Mouse (Mus musculus) embryonic facial prominence, embryonic 13.5 days (tissue): ENCODE measurements around the gene Scrg1. TPM values are rescaled to one million over a fixed set of nuclear protein-coding genes. Genes with fewer than 3 reads are reported as not detected.
"Not testable (repeated sequence)": the region's sequence is repeated elsewhere in the genome, so short reads cannot be mapped to it uniquely, and the experiment has no call there.

ENCODE experiments used
- ATAC-seq: fragments of 200-750 bp; cut with Nextera tagmentation; 2 replicates; pipeline ENCODE4 v1.8.0; 2017; ENCODE audit warnings: low read depth; ENCODE audit not compliant: insufficient number of reproducible peaks, insufficient read depth, low FRiP score, low TSS enrichment
- H3K27ac ChIP-seq: fragments of 300-500 bp; sonication (generic); 2 replicates; pipeline ENCODE4 v1.5.1; 2015; ENCODE audit warnings: moderate library complexity, mild to moderate bottlenecking, inconsistent platforms
- H3K27me3 ChIP-seq: fragments of 300-500 bp; sonication (generic); 2 replicates; pipeline ENCODE4 v1.6.1; 2015; ENCODE audit warnings: mild to moderate bottlenecking, inconsistent platforms
- H3K36me3 ChIP-seq: fragments of 300-500 bp; sonication (generic); 2 replicates; pipeline ENCODE4 v1.6.1; 2015; ENCODE audit warnings: mild to moderate bottlenecking, inconsistent platforms
- H3K4me1 ChIP-seq: fragments of 300-500 bp; sonication (generic); 2 replicates; pipeline ENCODE4 v1.6.1; 2015; ENCODE audit warnings: inconsistent platforms
- H3K4me2 ChIP-seq: fragments of 300-500 bp; sonication (generic); 2 replicates; pipeline ENCODE4 v1.6.1; 2015; ENCODE audit warnings: moderate library complexity, mild to moderate bottlenecking, inconsistent platforms
- H3K4me3 ChIP-seq: fragments of 300-500 bp; sonication (generic); 2 replicates; pipeline ENCODE4 v1.5.1; 2015; ENCODE audit warnings: mild to moderate bottlenecking, inconsistent platforms
- H3K9ac ChIP-seq: fragments of 300-500 bp; sonication (generic); 2 replicates; pipeline ENCODE4 v1.6.1; 2015; ENCODE audit warnings: mild to moderate bottlenecking, inconsistent platforms
- H3K9me3 ChIP-seq: fragments of 300-500 bp; sonication (generic); 2 replicates; pipeline ENCODE4 v1.6.1; 2016; ENCODE audit warnings: inconsistent platforms
- WGBS: fragments of 180-500 bp; shearing (Covaris S2); methylation state at CpG from one replicate; pipeline ENCODE4 v1.1.7; 2015; ENCODE audit warnings: mixed read lengths; 5-methylcytosine and 5-hydroxymethylcytosine counted together
- polyA plus RNA-seq: library from polyadenylated mRNA; unstranded; fragments of >200 nt; fragmentation: Nextera tagmentation; extraction: Ambion mirVana; gene quantifications from 2 replicates; pipeline ENCODE4 v1.2.1, GENCODE M21; 2015

Gene Scrg1
- polyA plus RNA-seq, 1 experiment from 2014 or later = 6.1 TPM

- Histone ChIP-seq H3K4me2 (peak overlapping the region; percentile 76), H3K4me1 (peaks cover 7% of the 10 kb centered on the region)
- no peak for ATAC-seq
These were observed 32.6 kb downstream of the Scrg1 start for GRCm38 (mm10) chr8:57488312-57488765.

DNA sequence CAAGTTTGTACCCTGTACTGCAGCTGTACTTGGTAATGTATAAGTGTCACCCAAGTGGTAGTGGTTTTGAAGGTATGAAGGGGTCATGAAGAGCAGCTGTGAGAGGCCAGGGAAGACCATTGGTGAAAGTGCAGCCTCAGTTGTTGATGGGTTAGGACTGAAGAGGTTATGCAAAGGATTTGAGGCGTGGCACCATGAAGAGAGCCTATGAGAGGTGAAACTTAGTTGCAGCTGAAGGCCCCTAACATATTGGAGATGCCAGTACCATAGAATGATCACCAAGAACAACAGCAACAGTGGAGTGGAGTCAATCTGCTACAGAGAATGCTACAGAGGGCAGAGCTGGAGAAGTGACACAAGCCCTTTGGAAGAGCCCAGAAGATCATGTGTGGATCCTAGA lies 33.6 kb downstream of the Scrg1 start:
- no peak for ATAC-seq
- Histone ChIP-seq H3K9me3 (no peaks in the 10 kb centered on the region), H3K4me1 (peaks cover 7% of the 10 kb centered on the region), H3K36me3 (no peaks in the 10 kb centered on the region), H3K4me2 (no peak overlapping the region), H3K27me3 (no peaks in the 10 kb centered on the region), H3K9ac (no peak overlapping the region), H3K27ac (no peak overlapping the region), H3K4me3 (no peak overlapping the region)
- WGBS = 92% methylated on average over 1 of the region's 1 CpGs

More at GRCm38 (mm10) chr8:57488312-57488765, 32.6 kb downstream of the Scrg1 start:
- peaks cover 3% of the 10 kb centered on the region; the same call in 1 of the 2 replicates for H3K36me3 ChIP-seq
- H3K9me3 ChIP-seq = no peaks in the 10 kb centered on the region
- WGBS = under 1% methylated on average over 25 of the region's 25 CpGs
- peak overlapping the region; percentile 73 for H3K9ac ChIP-seq
- H3K27me3 ChIP-seq = no peaks in the 10 kb centered on the region
- H3K4me3 ChIP-seq = peak overlapping the region; percentile 88
- peak overlapping the region; percentile 98 for H3K27ac ChIP-seq

GRCm38 (mm10) chr8:57489896-57490295 lies 34.2 kb downstream of the Scrg1 start:
- H3K4me2 ChIP-seq = no peak overlapping the region
- H3K4me3 ChIP-seq = no peak overlapping the region
- no peaks in the 10 kb centered on the region for H3K9me3 ChIP-seq
- H3K36me3 ChIP-seq = no peaks in the 10 kb centered on the region
- H3K4me1 ChIP-seq = peaks cover 7% of the 10 kb centered on the region
- no peak overlapping the region for H3K9ac ChIP-seq
- no peak overlapping the region for H3K27ac ChIP-seq
- ATAC-seq = no peak
- no peaks in the 10 kb centered on the region for H3K27me3 ChIP-seq

DNA sequence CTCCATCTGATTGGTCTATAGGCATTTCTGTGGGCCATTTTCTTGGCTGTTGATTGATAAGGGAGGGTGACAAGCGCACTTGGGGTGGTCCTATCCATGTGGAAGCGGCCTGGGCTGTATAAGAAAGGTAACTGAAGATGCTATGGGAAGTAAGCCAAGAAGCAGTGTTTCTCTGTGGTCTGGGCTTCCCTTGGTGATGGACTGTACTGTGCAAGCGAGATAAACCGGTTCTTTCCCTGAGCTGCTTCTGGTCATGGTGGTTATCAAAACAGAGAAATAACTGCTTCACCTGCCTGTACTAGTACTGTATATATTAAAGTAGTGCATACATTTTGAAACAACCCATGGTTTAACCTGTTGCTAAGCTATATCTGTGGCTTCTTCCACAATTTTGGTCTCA lies 36.1 kb downstream of the Scrg1 start:
- Histone ChIP-seq H3K27me3 (no peaks in the 10 kb centered on the region), H3K4me3 (no peak overlapping the region), H3K27ac (no peak overlapping the region), H3K9ac (no peak overlapping the region), H3K9me3 (no peaks in the 10 kb centered on the region), H3K4me2 (no peak overlapping the region), H3K4me1 (no peaks in the 10 kb centered on the region), H3K36me3 (no peaks in the 10 kb centered on the region)
- no peak for ATAC-seq
- WGBS = 90% methylated on average over 4 of the region's 4 CpGs

DNA sequence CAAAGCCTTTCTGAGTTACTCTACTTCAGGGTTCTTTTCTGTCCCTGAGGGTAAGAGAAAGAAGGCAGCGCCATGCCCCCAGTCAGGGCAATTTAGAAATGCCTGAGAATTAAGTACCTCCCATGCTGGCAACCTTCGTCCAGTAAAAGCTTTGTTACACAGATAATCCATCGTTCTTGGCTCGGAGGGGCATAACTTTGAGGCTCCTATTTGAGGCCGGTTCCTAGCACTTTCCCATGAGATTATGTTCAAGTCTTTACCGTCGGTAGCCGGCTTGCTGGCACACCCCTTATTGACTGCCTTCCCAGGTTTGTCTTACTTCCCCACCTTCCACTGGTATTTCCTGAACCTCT lies 42.7 kb downstream of the Scrg1 start:
- Histone ChIP-seq H3K27ac (0 out of 2 replicates have a peak overlapping the region, but pooled peaks have one; percentile 33), H3K4me3 (no peak overlapping the region), H3K4me2 (peak overlapping the region; percentile 24; the same call in 1 of the 2 replicates), H3K4me1 (peaks cover 7% of the 10 kb centered on the region; the same call in 1 of the 2 replicates), H3K9me3 (no peaks in the 10 kb centered on the region), H3K36me3 (no peaks in the 10 kb centered on the region), H3K27me3 (no peaks in the 10 kb centered on the region), H3K9ac (no peak overlapping the region)
- no peak; the same call in 1 of the 2 replicates for ATAC-seq
- 40% methylated on average over 8 of the region's 8 CpGs for WGBS

DNA sequence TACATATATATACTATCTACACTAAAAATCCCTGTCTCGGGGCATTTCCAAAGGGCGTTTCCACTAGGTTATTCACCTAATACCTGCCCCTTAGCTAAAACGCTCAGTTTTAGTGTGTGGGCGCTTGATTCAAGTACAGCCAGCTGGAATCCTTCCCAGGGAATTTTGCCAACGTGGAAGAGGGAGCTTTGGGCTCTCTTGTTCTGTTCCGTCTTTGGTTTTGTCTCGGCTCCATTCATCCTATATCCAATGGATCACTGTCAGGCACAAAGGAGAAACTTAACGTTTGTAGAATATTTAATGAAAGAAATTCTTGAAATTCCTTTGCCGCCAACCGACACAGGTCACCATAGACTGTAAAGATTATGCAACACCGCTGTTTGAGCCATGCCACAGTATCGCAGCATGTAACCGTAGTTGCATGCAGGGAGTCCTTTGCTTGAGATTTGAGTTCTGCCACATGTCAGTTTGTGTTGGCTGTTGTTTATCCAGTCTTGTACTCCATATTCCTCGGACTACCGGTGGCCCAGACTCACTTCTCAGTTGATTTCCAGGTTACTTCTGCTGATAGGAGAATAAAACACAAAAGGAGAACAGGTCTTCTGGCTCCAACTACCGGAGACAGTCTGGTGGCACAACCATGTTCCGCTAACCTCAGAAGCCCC lies 43.3 kb downstream of the Scrg1 start:
- WGBS = 59% methylated on average over 17 of the region's 17 CpGs
- Histone ChIP-seq H3K36me3 (no peaks in the 10 kb centered on the region), H3K4me2 (peak overlapping the region; percentile 24; the same call in 1 of the 2 replicates), H3K9me3 (no peaks in the 10 kb centered on the region), H3K9ac (no peak overlapping the region), H3K27me3 (no peaks in the 10 kb centered on the region), H3K4me3 (no peak overlapping the region), H3K27ac (0 out of 2 replicates have a peak overlapping the region, but pooled peaks have one; percentile 33), H3K4me1 (peaks cover 7% of the 10 kb centered on the region; the same call in 1 of the 2 replicates)
- peak; percentile 64 for ATAC-seq

DNA sequence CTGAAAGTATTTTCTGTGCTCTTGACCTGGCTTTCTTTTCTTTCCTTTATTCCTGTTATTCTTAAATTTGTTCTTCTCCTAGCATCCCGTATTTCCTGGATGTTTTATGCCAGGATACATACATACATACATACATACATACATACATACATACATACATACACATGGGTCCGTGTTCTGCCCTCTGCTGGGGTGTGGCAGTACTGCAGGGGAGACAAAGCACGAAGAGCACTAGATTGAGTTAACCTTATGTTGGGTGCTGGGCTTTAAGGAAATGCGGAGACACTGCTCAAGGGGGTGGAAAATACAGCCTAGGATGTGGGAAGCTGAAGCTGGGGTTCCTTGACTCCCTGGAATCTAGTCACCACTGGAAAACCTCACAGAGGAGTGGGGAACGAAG lies 47.9 kb downstream of the Scrg1 start:
- no peaks in the 10 kb centered on the region for H3K27me3 ChIP-seq
- H3K9ac ChIP-seq = no peak overlapping the region
- H3K4me2 ChIP-seq = no peak overlapping the region
- ATAC-seq = no peak
- H3K9me3 ChIP-seq = no peaks in the 10 kb centered on the region
- H3K27ac ChIP-seq = no peak overlapping the region
- H3K36me3 ChIP-seq = no peaks in the 10 kb centered on the region
- peaks cover 3% of the 10 kb centered on the region; the same call in 1 of the 2 replicates for H3K4me1 ChIP-seq
- WGBS = 52% methylated on average over 5 of the region's 5 CpGs
- no peak overlapping the region for H3K4me3 ChIP-seq

DNA sequence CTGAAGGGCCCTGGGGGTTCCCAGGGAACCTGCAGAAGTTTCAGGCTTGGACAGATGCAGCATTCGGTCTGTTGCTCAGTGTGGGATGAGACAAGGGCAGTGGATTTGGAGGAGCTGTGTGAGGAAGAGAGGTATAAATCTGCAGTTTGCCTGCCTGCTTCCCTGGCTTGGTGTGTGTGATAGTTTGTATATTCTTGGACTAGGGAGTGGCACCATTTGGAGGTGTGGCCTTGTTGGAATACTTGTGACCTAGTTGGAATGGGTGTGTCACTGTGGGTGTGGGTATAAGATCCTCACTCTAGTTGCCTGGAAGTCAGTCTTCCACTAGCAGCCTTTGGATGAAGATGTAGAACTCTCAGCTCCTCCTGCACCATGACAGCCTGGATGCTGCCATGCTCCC lies 49.8 kb downstream of the Scrg1 start:
- H3K4me1 ChIP-seq, H3K27me3 ChIP-seq, ATAC-seq, H3K36me3 ChIP-seq, H3K9me3 ChIP-seq, H3K27ac ChIP-seq, H3K9ac ChIP-seq, H3K4me2 ChIP-seq, H3K4me3 ChIP-seq: not testable (repeated sequence)
- WGBS = 93% methylated on average over 1 of the region's 1 CpGs

DNA sequence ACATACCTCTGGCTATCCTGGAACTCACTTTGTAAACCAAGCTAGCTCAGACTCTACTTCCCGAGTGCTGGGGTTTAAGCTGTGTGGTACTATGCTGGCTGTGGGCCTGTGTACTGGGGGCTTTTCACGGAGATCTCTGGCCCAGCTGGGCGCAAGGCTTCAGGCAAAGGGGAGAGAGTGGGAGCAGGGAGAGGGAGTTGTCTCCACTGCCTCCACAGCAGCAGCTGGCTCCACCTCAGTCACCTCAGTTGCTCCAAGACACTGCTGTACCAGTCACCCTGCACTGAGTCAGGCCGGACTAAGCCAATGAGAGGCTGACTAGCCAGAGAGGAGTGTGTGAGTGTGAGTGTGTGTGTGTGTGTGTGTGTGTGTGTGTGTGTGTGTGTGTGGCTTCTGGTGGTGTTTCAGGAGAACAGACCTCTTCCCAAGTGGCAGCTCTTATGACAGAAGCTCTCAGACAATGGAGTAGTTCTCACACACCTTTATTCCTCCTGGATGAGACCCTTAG lies 51.9 kb downstream of the Scrg1 start:
- WGBS = 81% methylated on average over 4 of the region's 4 CpGs
- ATAC-seq = no peak
- Histone ChIP-seq H3K9me3 (no peaks in the 10 kb centered on the region), H3K4me2 (no peak overlapping the region), H3K36me3 (no peaks in the 10 kb centered on the region), H3K27me3 (no peaks in the 10 kb centered on the region), H3K27ac (no peak overlapping the region), H3K9ac (no peak overlapping the region), H3K4me1 (0 out of 2 replicates have a peak, but pooled peaks cover 4% of the 10 kb centered on the region), H3K4me3 (no peak overlapping the region)

GRCm38 (mm10) chr8:57508657-57509056 lies 52.9 kb downstream of the Scrg1 start:
- no peaks in the 10 kb centered on the region for H3K27me3 ChIP-seq
- H3K4me2 ChIP-seq = no peak overlapping the region
- 77% methylated on average over 4 of the region's 4 CpGs for whole genome bisulfite sequencing
- H3K4me3 ChIP-seq = no peak overlapping the region
- no peaks in the 10 kb centered on the region for H3K9me3 ChIP-seq
- no peaks in the 10 kb centered on the region for H3K36me3 ChIP-seq
- H3K9ac ChIP-seq = no peak overlapping the region
- no peak overlapping the region for H3K27ac ChIP-seq
- H3K4me1 ChIP-seq = peaks cover 7% of the 10 kb centered on the region
- no peak for ATAC-seq

DNA sequence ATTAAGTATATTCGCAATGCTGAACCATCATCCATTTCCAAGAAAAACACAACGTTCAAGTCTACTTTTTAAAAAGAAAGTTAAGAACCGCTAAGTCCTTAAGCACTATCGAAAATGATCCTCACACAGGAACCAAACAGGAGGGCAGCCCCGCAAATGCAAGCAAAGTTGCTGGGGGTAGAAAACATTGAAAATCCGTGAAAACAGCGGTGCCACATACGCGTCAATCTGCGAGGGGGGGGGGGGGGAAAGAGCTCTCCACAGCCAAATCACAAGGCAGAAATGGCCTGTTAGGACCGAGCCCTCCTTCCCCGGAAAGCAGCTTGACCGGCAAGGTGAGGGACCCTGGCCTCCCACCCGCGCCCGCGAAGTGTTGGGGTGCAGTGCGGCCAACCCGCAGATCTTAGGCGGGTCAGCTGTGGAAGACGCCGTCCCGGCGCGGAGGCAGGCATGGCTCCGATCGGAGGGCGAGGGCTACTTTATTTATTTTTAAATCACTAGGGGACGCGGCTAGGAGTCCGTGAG lies 55.1 kb downstream of the Scrg1 start:
- ATAC-seq = no peak
- H3K4me2 ChIP-seq = peak overlapping the region; percentile 93
- H3K27me3 ChIP-seq = no peaks in the 10 kb centered on the region
- 1% methylated on average over 31 of the region's 31 CpGs for WGBS
- H3K9ac ChIP-seq = peak overlapping the region; percentile 87
- H3K27ac ChIP-seq = peak overlapping the region; percentile 100
- H3K9me3 ChIP-seq = no peaks in the 10 kb centered on the region
- peaks cover 9% of the 10 kb centered on the region for H3K4me1 ChIP-seq
- peaks cover 3% of the 10 kb centered on the region for H3K36me3 ChIP-seq
- peak overlapping the region; percentile 83 for H3K4me3 ChIP-seq
